Mouse (Mus musculus) liver, embryonic 14.5 days (tissue): ENCODE results near the gene Hyal3.

Experiments
- CTCF ChIP-seq: IDR thresholded peaks from 2 replicates; pipeline ENCODE4 v1.5.1; 2016; ENCODE audit warnings: antibody characterized with exemption, low read depth, control low read depth
- EP300 ChIP-seq: IDR thresholded peaks from 2 replicates; pipeline ENCODE4 v1.6.1; 2016; ENCODE audit warnings: antibody characterized with exemption, low read depth

GRCm38 (mm10) chr9:107593101-107593976, 12.7 kb downstream of the Hyal3 start:
- TF ChIP-seq CTCF, result no peak
- TF ChIP-seq EP300, result no peak
